Mouse (Mus musculus) midbrain, postnatal 0 days (tissue): ENCODE measurements around the gene Nav3. TPM values are rescaled to one million over a fixed set of nuclear protein-coding genes. Genes with fewer than 3 reads are reported as not detected.
A peak's percentile ranks its signal among the peaks of the same experiment; 100 is the strongest.

Experiments used
- ATAC-seq: fragments of 200-750 bp; cut with Nextera tagmentation; 2 replicates; pipeline ENCODE4 v1.8.0; 2017; ENCODE audit warnings: moderate number of reproducible peaks, mild to moderate bottlenecking, moderate TSS enrichment, moderate library complexity; ENCODE audit not compliant: low FRiP score
- DNase-seq: peaks from one replicate; pipeline ENCODE4 v3.0.0-alpha.2; 2015; ENCODE audit warnings: low spot score
- H3K27ac ChIP-seq: fragments of 300-500 bp; sonication (generic); 2 replicates; pipeline ENCODE4 v1.5.1; 2014; ENCODE audit warnings: low read depth, mild to moderate bottlenecking, low read length, mixed read lengths
- H3K27me3 ChIP-seq: fragments of 300-500 bp; sonication (generic); 2 replicates; pipeline ENCODE4 v1.6.1; 2014; ENCODE audit warnings: low read length, control low read depth, mixed read lengths; ENCODE audit not compliant: insufficient read depth
- H3K36me3 ChIP-seq: fragments of 300-500 bp; sonication (generic); 2 replicates; pipeline ENCODE4 v1.6.1; 2014; ENCODE audit warnings: low read length, control low read depth, mixed read lengths; ENCODE audit not compliant: insufficient read depth
- H3K4me1 ChIP-seq: fragments of 300-500 bp; sonication (generic); 2 replicates; pipeline ENCODE4 v1.6.1; 2014; ENCODE audit warnings: mild to moderate bottlenecking, control low read depth, antibody characterized with exemption, low read length, mixed read lengths; ENCODE audit not compliant: insufficient read depth
- H3K4me2 ChIP-seq: fragments of 300-500 bp; sonication (generic); 2 replicates; pipeline ENCODE4 v1.6.1; 2014; ENCODE audit warnings: low read depth, mild to moderate bottlenecking, low read length, mixed read lengths; ENCODE audit not compliant: poor library complexity, severe bottlenecking
- H3K4me3 ChIP-seq: fragments of 300-500 bp; sonication (generic); 2 replicates; pipeline ENCODE4 v1.5.1; 2014; ENCODE audit warnings: low read depth, mild to moderate bottlenecking, low read length, moderate library complexity
- H3K9ac ChIP-seq: fragments of 300-500 bp; sonication (generic); replicated peaks from 2 replicates; pipeline ENCODE4 v1.6.1; 2014; ENCODE audit warnings: mild to moderate bottlenecking, low read length, moderate library complexity, mixed read lengths; ENCODE audit not compliant: poor library complexity, severe bottlenecking
- H3K9me3 ChIP-seq: fragments of 300-500 bp; sonication (generic); 2 replicates; pipeline ENCODE4 v1.6.1; 2016; ENCODE audit warnings: low read length, control low read depth
- CTCF ChIP-seq: IDR thresholded peaks from 2 replicates; pipeline ENCODE4 v1.5.1; 2016; ENCODE audit warnings: antibody characterized with exemption, mild to moderate bottlenecking
- WGBS: fragments of 180-500 bp; shearing (Covaris S2); extraction: QIAGEN DNeasy Blood & Tissue Kit; methylation state at CpG from one replicate; pipeline ENCODE4 v1.1.7; 2014; 5-methylcytosine and 5-hydroxymethylcytosine counted together
- polyA plus RNA-seq: library from polyadenylated mRNA; unstranded; fragments of >200 nt; fragmentation: Nextera tagmentation; extraction: Ambion mirVana; gene quantifications from 2 replicates; pipeline ENCODE4 v1.2.1, GENCODE M21; 2015
- total RNA-seq: library from RNA; depleted of rRNA; stranded (reverse); fragments of >200 nt; gene quantifications from 2 replicates; pipeline ENCODE4 v1.2.3, GENCODE M21; 2014

The Nav3 gene
- total and polyA plus RNA-seq, 2 experiments from 2014 or later = 18.9 to 121 TPM

DNA sequence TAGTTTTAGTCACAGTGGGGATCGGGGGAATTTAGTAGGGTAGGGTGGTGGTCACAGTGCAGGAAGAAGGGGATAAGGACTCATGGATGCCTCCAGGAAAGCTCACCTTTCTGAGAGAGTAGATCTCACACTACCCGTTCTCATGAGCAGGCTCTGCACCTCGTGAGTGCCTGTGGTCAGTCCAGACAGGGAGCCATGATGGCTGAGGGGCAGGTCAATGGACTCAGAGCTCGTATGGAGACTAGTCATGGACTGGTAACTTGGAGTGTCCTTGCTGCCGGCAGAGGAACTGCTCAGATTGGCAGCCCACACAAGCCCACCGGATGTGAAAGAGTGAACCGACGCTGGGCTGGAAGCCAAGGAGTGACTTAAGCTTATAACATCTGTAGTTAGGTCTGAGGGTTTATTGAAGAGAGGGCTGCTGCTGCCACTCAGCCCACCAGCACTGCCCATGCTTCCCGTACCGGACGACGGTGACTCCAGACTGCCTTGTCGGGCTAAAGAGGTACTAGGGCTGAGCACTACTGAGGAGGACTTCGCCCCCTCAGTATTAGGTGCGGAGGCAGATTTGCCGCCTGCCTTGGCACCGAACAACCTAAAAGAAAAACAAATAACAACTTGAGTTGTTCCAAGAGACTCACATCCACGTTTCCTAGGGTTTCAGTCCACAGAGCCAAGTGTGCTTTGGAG, 691.4 kb downstream of the Nav3 start:
- ATAC-seq = no peak; the same call in 1 of the 2 replicates
- WGBS = 80% methylated on average over 18 of the region's 18 CpGs

DNA sequence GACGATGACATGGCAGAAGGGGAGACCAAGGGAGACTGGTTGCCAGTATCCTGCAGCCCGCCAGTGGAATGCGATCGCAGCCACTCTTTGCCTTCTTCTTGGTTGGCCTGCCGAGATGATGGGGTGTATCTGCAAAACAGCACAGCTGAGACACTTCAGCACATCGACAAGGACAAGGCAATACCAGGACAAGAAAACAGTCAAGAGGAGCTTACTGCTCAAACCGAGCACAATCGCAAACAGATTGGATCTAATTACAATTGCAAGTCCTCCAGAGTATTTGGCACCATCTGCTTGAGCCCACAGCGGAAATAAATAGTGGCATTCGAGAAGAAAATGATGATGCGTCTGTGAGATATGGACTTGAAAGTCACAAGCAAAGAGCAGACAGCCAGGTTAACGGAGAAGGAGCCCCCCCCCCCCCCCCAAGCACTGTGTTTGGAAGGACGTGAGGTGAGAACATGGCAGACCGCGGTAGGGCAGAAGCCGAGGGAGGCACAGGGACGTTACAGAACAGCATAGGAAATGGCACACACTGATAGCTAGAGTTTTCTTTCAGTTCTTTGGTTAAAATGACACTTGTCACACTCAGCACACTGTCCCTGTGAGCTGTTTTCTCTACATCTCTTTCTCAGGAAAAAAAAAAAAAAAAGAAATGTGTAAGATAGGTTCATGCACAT, 696.9 kb downstream of the Nav3 start:
- Histone ChIP-seq H3K4me2 (no peak overlapping the region), H3K4me3 (no peak overlapping the region), H3K36me3 (0 out of 2 replicates have a peak, but pooled peaks cover 2% of the 10 kb centered on the region), H3K27me3 (no peaks in the 10 kb centered on the region), H3K9me3 (no peaks in the 10 kb centered on the region), H3K9ac (no peak overlapping the region), H3K4me1 (no peaks in the 10 kb centered on the region), H3K27ac (no peak overlapping the region)
- TF ChIP-seq CTCF = no peak
- no peak for ATAC-seq
- peak; percentile 11 for DNase-seq
- WGBS = 80% methylated on average over 17 of the region's 17 CpGs

More for the DNA sequence above, 691.4 kb downstream of the Nav3 start:
- Histone ChIP-seq H3K9ac (no peak overlapping the region), H3K9me3 (no peaks in the 10 kb centered on the region), H3K4me2 (no peak overlapping the region), H3K27me3 (no peaks in the 10 kb centered on the region), H3K27ac (no peak overlapping the region), H3K4me3 (no peak overlapping the region), H3K4me1 (no peaks in the 10 kb centered on the region), H3K36me3 (no peaks in the 10 kb centered on the region; the same call in 1 of the 2 replicates)
- TF ChIP-seq CTCF = no peak
- no peak for DNase-seq

GRCm38 (mm10) chr10:109746901-109747300, 709.1 kb downstream of the Nav3 start:
- DNase-seq = peak; percentile 85
- Histone ChIP-seq H3K4me3 (no peak overlapping the region), H3K27ac (no peak overlapping the region), H3K9me3 (no peaks in the 10 kb centered on the region), H3K36me3 (no peaks in the 10 kb centered on the region; the same call in 1 of the 2 replicates), H3K4me2 (no peak overlapping the region), H3K9ac (no peak overlapping the region), H3K4me1 (no peaks in the 10 kb centered on the region), H3K27me3 (no peaks in the 10 kb centered on the region)
- peak; percentile 83 for TF ChIP-seq CTCF
- no peak for ATAC-seq
- 25% methylated on average over 3 of the region's 3 CpGs for WGBS

GRCm38 (mm10) chr10:109741664-109742063, 714.3 kb downstream of the Nav3 start:
- no peaks in the 10 kb centered on the region for H3K27me3 ChIP-seq
- TF ChIP-seq CTCF = no peak
- H3K27ac ChIP-seq = no peak overlapping the region
- no peaks in the 10 kb centered on the region for H3K9me3 ChIP-seq
- H3K4me1 ChIP-seq = no peaks in the 10 kb centered on the region
- peak; percentile 78 for DNase-seq
- H3K9ac ChIP-seq = no peak overlapping the region
- H3K4me2 ChIP-seq = no peak overlapping the region
- H3K4me3 ChIP-seq = no peak overlapping the region
- 39% methylated on average over 2 of the region's 2 CpGs for WGBS
- H3K36me3 ChIP-seq = no peaks in the 10 kb centered on the region; the same call in 1 of the 2 replicates
- no peak for ATAC-seq

- Histone ChIP-seq H3K4me1 (no peaks in the 10 kb centered on the region), H3K4me3 (no peak overlapping the region), H3K9me3 (no peaks in the 10 kb centered on the region), H3K27me3 (no peaks in the 10 kb centered on the region), H3K27ac (no peak overlapping the region), H3K4me2 (no peak overlapping the region), H3K9ac (no peak overlapping the region), H3K36me3 (no peaks in the 10 kb centered on the region; the same call in 1 of the 2 replicates)
- WGBS = 37% methylated on average over 3 of the region's 3 CpGs
- ATAC-seq (no peak), DNase-seq (peak; percentile 44)
- no peak for TF ChIP-seq CTCF
Measured at GRCm38 (mm10) chr10:109740326-109740725, 715.7 kb downstream of the Nav3 start.

- H3K9me3 ChIP-seq = no peaks in the 10 kb centered on the region
- H3K4me3 ChIP-seq = no peak overlapping the region
- no peak for DNase-seq
- no peaks in the 10 kb centered on the region for H3K4me1 ChIP-seq
- no peaks in the 10 kb centered on the region for H3K36me3 ChIP-seq
- no peak for ATAC-seq
- 32% methylated on average over 5 of the region's 5 CpGs for WGBS
- H3K27me3 ChIP-seq = no peaks in the 10 kb centered on the region
- H3K9ac ChIP-seq = no peak overlapping the region
- H3K27ac ChIP-seq = no peak overlapping the region
- no peak for TF ChIP-seq CTCF
- H3K4me2 ChIP-seq = no peak overlapping the region
Measured at GRCm38 (mm10) chr10:109723646-109724045, 732.4 kb downstream of the Nav3 start.
